Mouse (Mus musculus): ENCODE results near the gene Spem1. TPM values are rescaled to one million over a fixed set of nuclear protein-coding genes. Genes with fewer than 3 reads are reported as not detected.

The Spem1 gene
- polyA plus RNA-seq, 1 experiment from 2014 or later = not detected

GRCm38 (mm10) chr11:69823456-69823855 is 1.5 kb upstream of the Spem1 start:
- no peak overlapping the region for H3K4me3 ChIP-seq (ENCODE audit: low read depth, low read length)
- no peaks in the 10 kb centered on the region for H3K27me3 ChIP-seq (ENCODE audit: control insufficient read depth, insufficient read depth, low read depth, low read length)
- no peak overlapping the region for H3K4me2 ChIP-seq (ENCODE audit: low read depth, low read length)
- WGBS (ENCODE audit: insufficient replicate concordance) = 59% methylated on average over 2 of the region's 2 CpGs
- ATAC-seq (ENCODE audit: low read depth) = no peak
- H3K9me3 ChIP-seq (replicated peaks; ENCODE audit: control insufficient read depth, low read length) = no peaks in the 10 kb centered on the region
- H3K27ac ChIP-seq (ENCODE audit: low read length) = no peak overlapping the region
- H3K36me3 ChIP-seq (ENCODE audit: control insufficient read depth, insufficient read depth) = no peaks in the 10 kb centered on the region
- H3K9ac ChIP-seq (ENCODE audit: low read depth, low read length) = no peak overlapping the region
- H3K4me1 ChIP-seq (ENCODE audit: control insufficient read depth, low read depth, low read length) = no peaks in the 10 kb centered on the region

- Histone ChIP-seq H3K9me3 (replicated peaks; ENCODE audit: control insufficient read depth, low read length) (no peaks in the 10 kb centered on the region), H3K27me3 (ENCODE audit: control insufficient read depth, insufficient read depth, low read depth, low read length) (no peaks in the 10 kb centered on the region), H3K27ac (ENCODE audit: low read length) (no peak overlapping the region), H3K4me1 (ENCODE audit: control insufficient read depth, low read depth, low read length) (no peaks in the 10 kb centered on the region), H3K4me2 (ENCODE audit: low read depth, low read length) (no peak overlapping the region), H3K36me3 (ENCODE audit: control insufficient read depth, insufficient read depth) (no peaks in the 10 kb centered on the region), H3K4me3 (ENCODE audit: low read depth, low read length) (no peak overlapping the region), H3K9ac (ENCODE audit: low read depth, low read length) (no peak overlapping the region)
- no peak for ATAC-seq (ENCODE audit: low read depth)
- 56% methylated on average over 8 of the region's 8 CpGs for WGBS (ENCODE audit: insufficient replicate concordance)
Measured at GRCm38 (mm10) chr11:69818871-69819270, 3.1 kb downstream of the Spem1 start.

GRCm38 (mm10) chr11:69818365-69818764 is 3.6 kb downstream of the Spem1 start, which contains the start of gene Spem2:
Spem2 (minus strand) TSS chr11:69818465.
- 58% methylated on average over 2 of the region's 2 CpGs for WGBS (ENCODE audit: insufficient replicate concordance)
- Histone ChIP-seq H3K27ac (ENCODE audit: low read length) (no peak within 1 kb of the TSS), H3K9ac (ENCODE audit: low read depth, low read length) (no peak within 1 kb of the TSS), H3K4me1 (ENCODE audit: control insufficient read depth, low read depth, low read length) (no peaks in the 10 kb centered on the region), H3K9me3 (replicated peaks; ENCODE audit: control insufficient read depth, low read length) (no peaks in the 10 kb centered on the region), H3K27me3 (ENCODE audit: control insufficient read depth, insufficient read depth, low read depth, low read length) (no peaks in the 10 kb centered on the region), H3K4me3 (ENCODE audit: low read depth, low read length) (no peak within 1 kb of the TSS), H3K4me2 (ENCODE audit: low read depth, low read length) (no peak within 1 kb of the TSS), H3K36me3 (ENCODE audit: control insufficient read depth, insufficient read depth) (no peaks in the 10 kb centered on the region)
- no peak for ATAC-seq (ENCODE audit: low read depth)

GRCm38 (mm10) chr11:69816520-69816919 is 5.5 kb downstream of the Spem1 start:
- Histone ChIP-seq H3K36me3 (ENCODE audit: control insufficient read depth, insufficient read depth) (no peaks in the 10 kb centered on the region), H3K9me3 (replicated peaks; ENCODE audit: control insufficient read depth, low read length) (no peaks in the 10 kb centered on the region), H3K4me1 (ENCODE audit: control insufficient read depth, low read depth, low read length) (no peaks in the 10 kb centered on the region), H3K4me3 (ENCODE audit: low read depth, low read length) (no peak overlapping the region), H3K9ac (ENCODE audit: low read depth, low read length) (no peak overlapping the region), H3K27me3 (ENCODE audit: control insufficient read depth, insufficient read depth, low read depth, low read length) (no peaks in the 10 kb centered on the region), H3K4me2 (ENCODE audit: low read depth, low read length) (no peak overlapping the region), H3K27ac (ENCODE audit: low read length) (no peak overlapping the region)
- WGBS (ENCODE audit: insufficient replicate concordance) = 80% methylated on average over 12 of the region's 12 CpGs
- ATAC-seq (ENCODE audit: low read depth) = no peak

DNA sequence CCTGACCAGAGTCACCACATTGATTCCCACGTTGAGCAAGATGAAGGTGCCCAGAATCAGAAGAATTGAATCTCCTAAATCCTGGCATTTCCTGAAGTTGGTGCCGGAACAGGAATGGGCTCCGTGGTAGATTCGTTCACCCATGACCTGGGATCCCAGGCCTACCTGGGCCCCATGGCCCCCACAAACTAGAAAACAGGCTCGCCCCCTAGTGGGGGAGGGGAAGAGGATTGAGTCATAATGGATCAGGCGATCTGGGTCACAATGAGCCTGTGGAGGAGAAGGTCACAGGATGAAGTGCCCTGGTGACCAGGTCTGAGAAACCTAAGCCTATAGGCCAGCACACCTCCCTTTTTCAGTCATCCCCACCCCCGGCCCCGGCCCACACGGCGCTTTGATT is 6.8 kb downstream of the Spem1 start, which contains the start of gene Gm39566:
Gene Gm39566, minus strand, starts transcription at position 144 of the 400 bp plus-strand sequence.
- Histone ChIP-seq H3K36me3 (ENCODE audit: control insufficient read depth, insufficient read depth) (no peaks in the 10 kb centered on the region), H3K9ac (ENCODE audit: low read depth, low read length) (no peak within 1 kb of the TSS), H3K4me2 (ENCODE audit: low read depth, low read length) (no peak within 1 kb of the TSS), H3K4me3 (ENCODE audit: low read depth, low read length) (no peak within 1 kb of the TSS), H3K27ac (ENCODE audit: low read length) (no peak within 1 kb of the TSS), H3K27me3 (ENCODE audit: control insufficient read depth, insufficient read depth, low read depth, low read length) (no peaks in the 10 kb centered on the region), H3K9me3 (replicated peaks; ENCODE audit: control insufficient read depth, low read length) (no peaks in the 10 kb centered on the region), H3K4me1 (ENCODE audit: control insufficient read depth, low read depth, low read length) (no peaks in the 10 kb centered on the region)
- no peak for ATAC-seq (ENCODE audit: low read depth)
- 53% methylated on average over 10 of the region's 10 CpGs for WGBS (ENCODE audit: insufficient replicate concordance)

GRCm38 (mm10) chr11:69810280-69810679 is 11.7 kb downstream of the Spem1 start:
- Histone ChIP-seq H3K4me1 (ENCODE audit: control insufficient read depth, low read depth, low read length) (no peaks in the 10 kb centered on the region; the same call in 1 of the 2 replicates), H3K4me3 (ENCODE audit: low read depth, low read length) (no peak overlapping the region), H3K9me3 (replicated peaks; ENCODE audit: control insufficient read depth, low read length) (no peaks in the 10 kb centered on the region), H3K4me2 (ENCODE audit: low read depth, low read length) (no peak overlapping the region), H3K27ac (ENCODE audit: low read length) (no peak overlapping the region), H3K27me3 (ENCODE audit: control insufficient read depth, insufficient read depth, low read depth, low read length) (peaks cover 15% of the 10 kb centered on the region), H3K9ac (ENCODE audit: low read depth, low read length) (no peak overlapping the region), H3K36me3 (ENCODE audit: control insufficient read depth, insufficient read depth) (no peaks in the 10 kb centered on the region)
- ATAC-seq (ENCODE audit: low read depth) = no peak

- ATAC-seq (ENCODE audit: low read depth) = no peak
- Histone ChIP-seq H3K4me1 (ENCODE audit: control insufficient read depth, low read depth, low read length) (peaks cover 24% of the 10 kb centered on the region), H3K9me3 (replicated peaks; ENCODE audit: control insufficient read depth, low read length) (no peaks in the 10 kb centered on the region), H3K27ac (ENCODE audit: low read length) (no peak overlapping the region), H3K9ac (ENCODE audit: low read depth, low read length) (no peak overlapping the region), H3K4me2 (ENCODE audit: low read depth, low read length) (no peak overlapping the region), H3K36me3 (ENCODE audit: control insufficient read depth, insufficient read depth) (no peaks in the 10 kb centered on the region), H3K4me3 (ENCODE audit: low read depth, low read length) (no peak overlapping the region), H3K27me3 (ENCODE audit: control insufficient read depth, insufficient read depth, low read depth, low read length) (peaks cover 41% of the 10 kb centered on the region)
- 73% methylated on average over 2 of the region's 2 CpGs for WGBS (ENCODE audit: insufficient replicate concordance)
Measured at GRCm38 (mm10) chr11:69807641-69808040, 14.3 kb downstream of the Spem1 start.

DNA sequence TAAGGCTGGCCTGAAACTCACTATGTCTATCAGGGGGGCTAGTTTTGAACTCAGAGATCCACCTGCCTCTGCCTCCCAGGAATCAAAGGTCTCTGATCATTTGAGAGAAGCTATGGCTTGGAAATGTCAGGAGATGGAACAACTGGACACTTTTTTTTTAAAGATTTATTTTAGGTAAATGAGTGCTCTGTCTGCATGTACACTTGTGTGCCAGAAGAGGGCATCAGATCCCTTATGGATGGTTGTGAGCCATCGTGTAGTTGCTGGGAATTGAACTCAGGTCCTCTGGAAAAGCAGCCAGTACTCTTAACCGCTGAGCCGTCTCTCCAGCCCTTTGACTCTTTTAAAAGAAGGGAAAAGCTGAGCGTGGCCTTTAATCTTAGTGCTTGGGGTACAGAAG is 15.6 kb downstream of the Spem1 start:
- Histone ChIP-seq H3K4me1 (ENCODE audit: control insufficient read depth, low read depth, low read length) (peaks cover 29% of the 10 kb centered on the region), H3K9me3 (replicated peaks; ENCODE audit: control insufficient read depth, low read length) (no peaks in the 10 kb centered on the region), H3K9ac (ENCODE audit: low read depth, low read length) (no peak overlapping the region), H3K27ac (ENCODE audit: low read length) (no peak overlapping the region), H3K4me2 (ENCODE audit: low read depth, low read length) (no peak overlapping the region), H3K36me3 (ENCODE audit: control insufficient read depth, insufficient read depth) (no peaks in the 10 kb centered on the region), H3K4me3 (ENCODE audit: low read depth, low read length) (no peak overlapping the region), H3K27me3 (ENCODE audit: control insufficient read depth, insufficient read depth, low read depth, low read length) (peaks cover 54% of the 10 kb centered on the region)
- WGBS (ENCODE audit: insufficient replicate concordance) = 67% methylated on average over 4 of the region's 4 CpGs
- ATAC-seq (ENCODE audit: low read depth) = no peak

- 22% methylated on average over 29 of the region's 29 CpGs for WGBS (ENCODE audit: insufficient replicate concordance)
- no peak for ATAC-seq (ENCODE audit: low read depth)
- Histone ChIP-seq H3K36me3 (ENCODE audit: control insufficient read depth, insufficient read depth) (no peaks in the 10 kb centered on the region), H3K9me3 (replicated peaks; ENCODE audit: control insufficient read depth, low read length) (no peaks in the 10 kb centered on the region), H3K4me3 (ENCODE audit: low read depth, low read length) (peak within 1 kb of the TSS; percentile 11; the same call in 1 of the 2 replicates), H3K4me2 (ENCODE audit: low read depth, low read length) (peak within 1 kb of the TSS; percentile 78; the same call in 1 of the 2 replicates), H3K9ac (ENCODE audit: low read depth, low read length) (no peak within 1 kb of the TSS), H3K27ac (ENCODE audit: low read length) (no peak within 1 kb of the TSS), H3K27me3 (ENCODE audit: control insufficient read depth, insufficient read depth, low read depth, low read length) (peaks cover 65% of the 10 kb centered on the region), H3K4me1 (ENCODE audit: control insufficient read depth, low read depth, low read length) (peaks cover 37% of the 10 kb centered on the region)
Measured at GRCm38 (mm10) chr11:69804972-69805909, 16.7 kb downstream of the Spem1 start, which contains the start of gene Tmem102. Tmem102 (minus strand) TSS chr11:69805624.

Measured in liver, embryonic 16.5 days (tissue).